Mouse (Mus musculus) brown adipose tissue, adult 24 weeks (tissue): ENCODE measurements around the gene Plcl2. TPM values are rescaled to one million over a fixed set of nuclear protein-coding genes. Genes with fewer than 3 reads are reported as not detected.
A peak's percentile ranks its signal among the peaks of the same experiment; 100 is the strongest.
"Not testable (repeated sequence)": the region's sequence is repeated elsewhere in the genome, so short reads cannot be mapped to it uniquely, and the experiment has no call there.

ENCODE experiments used
- H3K27ac ChIP-seq: fragments of 200-500 bp; replicated peaks from 2 replicates; pipeline ENCODE4 v1.5.1; 2012; ENCODE audit warnings: low read depth, mild to moderate bottlenecking, low read length
- H3K4me1 ChIP-seq: fragments of 200-500 bp; 2 replicates; pipeline ENCODE4 v1.6.1; 2012; ENCODE audit warnings: low read length, mixed read lengths; ENCODE audit not compliant: control insufficient read depth, insufficient read depth, insufficient read length
- H3K4me3 ChIP-seq: fragments of 200-500 bp; 2 replicates; pipeline ENCODE4 v1.5.1; 2012; ENCODE audit warnings: low read depth, mild to moderate bottlenecking, low read length, moderate library complexity; ENCODE audit not compliant: insufficient read depth
- polyA plus RNA-seq: library from polyadenylated mRNA; stranded (reverse); fragments of >200 nt; gene quantifications from 2 replicates; pipeline ENCODE4 v1.2.4, GENCODE M21; 2012; ENCODE audit not compliant: missing spikeins, insufficient read depth, insufficient read length

Plcl2 gene
- polyA plus RNA-seq, 1 experiment: 1.5 TPM

DNA sequence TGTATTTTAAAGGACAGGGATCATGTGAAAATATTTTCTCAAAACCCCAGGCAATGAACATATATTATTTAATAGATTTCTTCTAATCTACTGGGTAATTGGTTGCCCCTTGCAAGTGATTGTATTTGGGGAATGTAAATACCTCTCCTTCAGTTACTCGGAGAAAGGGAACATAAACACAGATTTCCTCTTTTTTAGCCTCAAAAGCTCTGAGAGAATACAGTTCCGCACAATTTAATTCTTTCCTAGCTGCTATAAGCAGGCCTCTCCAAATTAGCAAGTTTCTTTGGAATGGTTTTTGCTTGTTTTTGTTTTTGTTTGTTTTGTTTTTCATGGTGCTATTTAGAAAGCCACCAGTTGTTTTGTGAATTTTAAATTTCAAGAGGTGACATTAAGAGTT lies 1.1 kb downstream of the Plcl2 start:
- H3K27ac ChIP-seq: no peak overlapping the region
- 0 out of 2 replicates have a peak, but pooled peaks cover 2% of the 10 kb centered on the region for H3K4me1 ChIP-seq

DNA sequence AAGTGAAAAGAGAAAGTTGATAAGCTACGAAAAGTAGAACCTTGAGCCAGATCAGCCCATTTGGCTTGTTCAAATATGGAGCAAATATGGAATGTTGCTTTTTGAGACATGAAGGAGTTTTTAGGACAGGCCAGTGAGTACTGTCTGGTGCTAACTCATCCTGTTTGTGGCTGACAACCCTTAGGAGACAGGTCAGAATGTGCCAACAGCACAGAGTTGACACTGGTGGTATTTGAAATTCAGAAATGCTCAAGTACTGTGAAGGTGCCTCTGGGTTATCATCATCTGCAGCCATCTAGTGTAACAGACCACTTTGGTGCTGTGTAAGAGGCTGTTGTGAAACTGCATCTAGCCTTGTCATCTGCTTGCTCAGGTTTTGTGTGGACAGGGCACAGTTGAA lies 1.5 kb downstream of the Plcl2 start:
- 0 out of 2 replicates have a peak, but pooled peaks cover 2% of the 10 kb centered on the region for H3K4me1 ChIP-seq
- H3K27ac ChIP-seq: no peak overlapping the region
- H3K4me3 ChIP-seq: no peak overlapping the region; the same call in 1 of the 2 replicates

More for the DNA sequence above, 1.1 kb downstream of the Plcl2 start:
- peak overlapping the region; percentile 91 for H3K4me3 ChIP-seq

DNA sequence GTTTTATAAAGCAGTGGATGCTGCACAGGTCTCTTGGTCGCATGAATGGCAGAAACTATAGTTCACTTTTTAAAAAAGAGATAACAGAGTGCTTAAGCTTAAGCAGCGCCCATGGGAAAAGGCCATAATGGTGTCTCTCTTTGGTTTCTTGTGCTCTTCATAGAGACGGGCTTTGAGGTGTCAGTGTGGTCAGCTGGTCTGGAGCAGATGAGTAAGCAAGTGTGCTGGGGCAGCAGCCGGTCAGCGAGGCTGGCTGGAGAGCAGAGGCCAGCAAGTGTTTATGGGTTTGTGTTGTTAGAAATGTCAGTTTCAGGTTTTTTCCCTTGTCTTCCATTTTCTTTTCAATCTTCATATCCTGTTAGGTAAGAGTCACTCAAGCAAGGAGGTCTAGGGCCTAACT lies 3.0 kb downstream of the Plcl2 start:
- Histone ChIP-seq H3K27ac (no peak overlapping the region), H3K4me1 (0 out of 2 replicates have a peak, but pooled peaks cover 2% of the 10 kb centered on the region), H3K4me3 (no peak overlapping the region)

DNA sequence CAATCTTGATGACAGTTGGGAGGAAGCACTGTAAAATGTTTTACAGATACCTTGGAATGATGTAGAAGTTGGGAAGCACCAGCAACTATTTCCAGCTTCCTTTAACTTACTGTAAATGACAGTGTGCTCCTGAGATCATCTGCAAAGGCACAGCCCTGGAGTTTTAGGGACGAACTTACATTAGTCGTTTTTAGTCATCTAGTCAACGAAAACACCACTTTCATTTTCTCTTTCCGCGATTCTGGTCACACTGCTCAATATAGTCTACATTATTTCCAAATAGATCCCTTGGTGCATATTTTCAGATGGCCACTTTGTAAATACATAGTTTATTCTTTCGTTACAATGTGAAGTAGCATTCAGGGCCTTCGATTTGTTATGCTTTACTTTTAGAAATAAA lies 3.6 kb downstream of the Plcl2 start:
- H3K4me1 ChIP-seq: 0 out of 2 replicates have a peak, but pooled peaks cover 2% of the 10 kb centered on the region
- H3K27ac ChIP-seq: no peak overlapping the region
- H3K4me3 ChIP-seq: no peak overlapping the region

DNA sequence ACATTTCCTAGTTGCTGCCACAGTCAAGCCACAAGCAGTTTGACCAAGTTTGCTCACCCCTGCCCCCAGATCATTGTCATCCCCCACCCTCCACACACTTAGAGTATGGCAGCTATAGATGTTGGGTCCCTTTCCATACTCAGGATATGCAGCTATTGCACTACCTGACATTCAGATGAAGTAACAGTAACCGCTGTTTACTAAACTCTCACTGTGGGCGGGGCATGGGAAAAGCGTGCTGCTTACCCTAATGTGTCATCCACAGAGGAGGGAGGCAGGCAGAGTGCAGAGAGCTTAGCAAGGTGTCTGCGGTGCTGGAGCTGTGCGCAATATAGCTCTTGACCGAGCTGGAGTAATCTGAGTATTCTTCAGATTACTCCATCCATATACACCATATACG lies 4.2 kb downstream of the Plcl2 start:
- H3K4me1 ChIP-seq: 0 out of 2 replicates have a peak, but pooled peaks cover 2% of the 10 kb centered on the region
- H3K27ac ChIP-seq: no peak overlapping the region

DNA sequence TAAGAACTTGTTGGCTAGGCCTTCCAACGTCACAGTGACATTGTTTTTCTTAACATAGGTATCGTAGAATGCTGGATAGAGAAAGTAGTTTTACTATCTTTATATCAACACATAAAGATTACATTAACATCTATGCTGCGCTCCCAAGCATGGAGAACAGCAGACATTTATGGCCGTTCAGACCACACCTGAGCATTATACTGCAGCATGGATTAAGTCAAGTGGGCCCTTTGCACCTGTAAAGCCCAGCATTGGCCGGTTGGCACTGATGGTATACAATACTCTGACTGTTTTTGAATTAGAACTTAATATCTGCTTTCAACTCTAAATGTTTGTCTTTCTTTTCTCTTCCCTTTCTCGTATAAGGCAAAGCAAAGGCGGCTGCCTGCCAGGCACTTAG lies 4.8 kb downstream of the Plcl2 start:
- H3K4me1 ChIP-seq: 0 out of 2 replicates have a peak, but pooled peaks cover 2% of the 10 kb centered on the region
- H3K27ac ChIP-seq: no peak overlapping the region
- H3K4me3 ChIP-seq: no peak overlapping the region

More for the DNA sequence above, 4.2 kb downstream of the Plcl2 start:
- no peak overlapping the region for H3K4me3 ChIP-seq

DNA sequence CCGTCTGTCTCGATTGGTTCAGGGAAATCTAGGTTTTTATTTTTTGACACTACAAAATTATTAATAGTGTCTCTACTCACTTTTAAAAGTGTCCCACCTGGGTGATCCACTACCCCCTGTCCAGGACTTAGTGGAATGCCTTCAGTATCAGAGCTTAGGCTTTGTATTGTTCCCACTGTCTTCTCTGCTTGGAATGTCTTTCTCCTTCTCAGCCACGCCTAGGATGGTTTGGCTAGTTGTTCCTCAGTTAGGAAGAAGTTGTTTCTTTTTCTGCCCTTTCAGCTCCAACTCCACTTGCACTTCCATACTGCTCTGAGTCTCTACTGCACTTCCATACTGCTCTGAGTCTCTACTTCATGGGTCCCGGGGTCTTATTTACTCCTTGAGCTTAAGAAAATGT lies 6.7 kb downstream of the Plcl2 start:
- Histone ChIP-seq H3K4me3 (no peak overlapping the region), H3K27ac (no peak overlapping the region)

DNA sequence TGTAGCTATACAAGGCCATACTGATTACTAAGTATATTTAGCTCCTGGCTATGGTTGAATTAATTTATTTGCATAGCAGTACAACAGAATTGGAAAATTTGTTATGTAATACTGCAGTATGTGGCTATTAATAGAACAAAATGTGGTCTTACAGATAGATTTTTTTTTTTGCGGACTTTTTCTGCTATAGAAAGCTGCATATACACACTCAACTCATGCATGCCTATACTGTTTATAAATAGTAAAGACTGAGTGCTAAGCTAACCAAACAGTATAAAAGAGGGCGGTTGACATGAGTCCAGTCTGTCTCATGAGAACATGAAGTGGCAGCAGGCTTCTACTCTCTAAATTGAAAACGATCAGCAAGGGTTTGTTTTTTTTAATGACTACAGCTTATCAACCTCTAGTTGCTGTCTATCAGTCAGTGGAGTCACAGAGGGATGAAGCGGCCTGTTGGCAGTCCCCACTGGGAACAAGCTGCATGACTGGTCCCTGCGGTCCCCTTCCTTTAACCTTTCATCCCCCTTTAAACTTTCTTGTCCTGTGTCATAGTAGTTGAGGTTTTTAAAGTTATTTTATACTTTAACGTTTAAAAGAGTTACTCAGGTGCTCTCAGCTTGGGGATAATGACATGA lies 8.7 kb downstream of the Plcl2 start:
- Histone ChIP-seq H3K27ac (no peak overlapping the region), H3K4me1 (0 out of 2 replicates have a peak, but pooled peaks cover 2% of the 10 kb centered on the region)

More for the DNA sequence above, 6.7 kb downstream of the Plcl2 start:
- 0 out of 2 replicates have a peak, but pooled peaks cover 2% of the 10 kb centered on the region for H3K4me1 ChIP-seq

DNA sequence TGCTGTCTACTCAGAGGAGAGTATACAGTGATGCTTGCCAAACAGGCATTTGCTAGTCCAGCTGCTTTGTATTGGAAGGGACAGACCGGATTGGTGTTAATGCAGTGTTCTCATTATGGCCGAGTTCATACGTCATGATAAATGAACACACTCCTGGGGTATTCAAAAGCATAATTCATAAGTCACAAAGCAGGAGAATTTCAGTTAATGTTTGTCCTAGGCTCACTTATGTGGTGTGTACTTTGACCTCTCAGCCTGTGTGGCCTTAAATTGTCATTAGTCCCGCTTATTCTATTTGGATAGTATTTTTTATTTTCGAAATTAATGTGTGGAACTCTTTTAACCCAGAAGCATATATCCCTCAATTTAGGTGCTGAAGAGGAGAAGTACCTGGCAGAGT lies 10.4 kb downstream of the Plcl2 start:
- H3K27ac ChIP-seq: no peak overlapping the region
- H3K4me1 ChIP-seq: no peaks in the 10 kb centered on the region
- no peak overlapping the region for H3K4me3 ChIP-seq

More for the DNA sequence above, 8.7 kb downstream of the Plcl2 start:
- H3K4me3 ChIP-seq: no peak overlapping the region

DNA sequence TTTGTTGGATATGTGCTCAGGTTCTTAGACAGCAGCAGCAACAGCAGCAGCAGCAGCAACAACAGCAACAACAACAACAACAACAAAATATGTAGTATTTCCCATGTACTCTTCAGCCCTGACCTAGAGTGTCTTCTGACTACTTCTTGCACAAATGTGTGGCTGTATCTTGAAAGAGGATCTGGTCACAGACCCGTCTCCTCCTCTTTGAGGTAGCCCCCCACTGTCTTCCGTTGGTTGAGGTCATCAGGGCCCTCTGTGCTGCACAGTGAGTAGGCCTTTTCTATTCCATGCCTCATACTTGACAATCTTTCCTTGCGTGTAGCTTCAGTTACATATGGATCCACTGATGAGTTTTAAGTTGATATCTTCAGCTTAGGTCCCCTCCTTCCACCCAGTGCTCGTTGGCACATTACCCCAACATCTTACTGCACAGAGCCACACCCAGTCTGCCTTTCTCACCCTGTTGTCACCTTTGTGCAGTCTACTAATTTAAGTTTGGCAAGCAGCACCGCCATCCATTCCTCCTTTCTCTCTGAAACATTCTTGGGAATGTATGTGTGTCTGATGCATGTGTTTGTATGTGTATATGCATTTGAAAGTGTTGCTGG lies 13.4 kb downstream of the Plcl2 start:
- no peak overlapping the region for H3K4me3 ChIP-seq
- no peaks in the 10 kb centered on the region for H3K4me1 ChIP-seq
- H3K27ac ChIP-seq: no peak overlapping the region

DNA sequence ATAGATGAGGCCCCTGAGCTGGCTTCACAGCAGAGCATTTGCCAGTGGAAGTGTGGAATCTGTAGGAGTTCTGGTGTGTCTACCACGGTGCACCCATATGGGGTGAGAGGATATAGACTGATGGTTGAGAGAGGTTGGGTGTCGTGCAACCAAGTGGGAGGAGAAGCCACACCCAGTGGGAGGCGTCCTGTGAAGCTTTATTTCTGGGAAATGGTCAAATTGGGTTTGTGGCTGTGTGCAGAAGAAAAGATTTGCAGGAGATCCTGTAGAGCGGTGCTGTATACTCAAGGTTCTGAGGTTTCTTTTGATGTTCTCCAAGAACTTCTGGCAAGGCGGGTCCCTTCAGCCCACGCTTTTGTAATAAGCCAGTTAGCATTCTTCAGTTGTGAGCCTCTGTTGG lies 15.8 kb downstream of the Plcl2 start:
- Histone ChIP-seq H3K4me3 (no peak overlapping the region), H3K4me1 (no peaks in the 10 kb centered on the region), H3K27ac (no peak overlapping the region)

DNA sequence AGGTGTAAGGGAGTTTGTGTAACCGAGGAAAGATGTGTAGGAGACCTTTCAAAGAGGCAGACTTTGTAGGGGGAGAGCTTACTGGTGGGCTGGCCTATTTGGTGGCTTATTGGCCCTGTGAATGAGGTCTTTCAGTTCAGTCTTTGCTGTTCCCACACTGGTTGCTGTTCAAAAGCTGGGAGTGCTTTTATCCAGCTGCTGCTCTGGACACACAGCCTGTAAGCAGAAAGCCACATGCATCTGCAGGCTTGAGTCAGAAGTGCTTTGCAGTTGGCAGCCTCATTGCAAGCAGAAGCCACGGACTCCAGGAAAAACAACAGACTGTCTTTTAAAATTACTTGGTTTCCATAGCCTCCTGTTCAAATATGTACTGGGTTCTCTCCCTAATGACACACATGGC lies 16.6 kb downstream of the Plcl2 start:
- H3K4me3 ChIP-seq: no peak overlapping the region
- no peak overlapping the region for H3K27ac ChIP-seq
- no peaks in the 10 kb centered on the region for H3K4me1 ChIP-seq

DNA sequence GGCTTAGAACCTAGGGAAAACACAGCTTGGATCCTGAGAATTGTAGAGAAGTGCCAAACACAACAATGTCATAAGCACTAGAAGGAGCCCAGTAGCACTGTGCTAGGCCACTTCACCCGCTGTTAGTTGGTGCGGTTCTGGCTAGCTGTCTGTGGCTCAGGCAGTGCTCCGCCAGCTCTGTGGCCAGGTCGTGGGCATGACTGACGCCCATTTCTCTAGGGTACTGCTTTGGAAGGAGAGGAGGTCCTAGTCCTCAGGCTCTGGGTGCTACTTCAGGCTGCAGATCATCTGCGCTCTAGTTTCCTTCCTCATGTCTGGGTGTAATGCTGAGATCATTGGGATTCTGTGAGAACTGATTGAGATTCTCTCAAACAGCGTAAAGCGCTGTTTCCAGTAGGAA lies 20.9 kb downstream of the Plcl2 start:
- Histone ChIP-seq H3K4me1 (no peaks in the 10 kb centered on the region), H3K4me3 (no peak overlapping the region), H3K27ac (no peak overlapping the region)

DNA sequence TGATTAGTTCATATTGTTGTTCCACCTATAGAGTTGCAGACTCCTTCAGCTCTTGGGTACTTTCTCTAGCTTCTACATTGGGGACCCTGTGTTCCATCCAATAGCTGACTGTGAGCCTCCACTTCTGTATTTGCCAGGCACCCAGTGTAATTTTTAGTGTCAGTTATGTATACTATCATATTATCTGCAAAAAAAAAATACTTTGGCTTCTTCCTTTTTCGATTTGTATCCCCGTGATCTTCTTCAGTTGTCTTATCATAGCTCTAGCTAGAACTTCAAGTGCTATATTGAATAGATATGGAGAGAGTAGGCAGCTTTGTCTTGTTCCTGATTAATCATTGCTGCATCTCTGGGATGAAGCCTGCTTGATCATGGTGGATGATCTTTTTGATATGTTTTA lies 25.7 kb downstream of the Plcl2 start:
- not testable (repeated sequence) for H3K27ac ChIP-seq, H3K4me1 ChIP-seq, H3K4me3 ChIP-seq

DNA sequence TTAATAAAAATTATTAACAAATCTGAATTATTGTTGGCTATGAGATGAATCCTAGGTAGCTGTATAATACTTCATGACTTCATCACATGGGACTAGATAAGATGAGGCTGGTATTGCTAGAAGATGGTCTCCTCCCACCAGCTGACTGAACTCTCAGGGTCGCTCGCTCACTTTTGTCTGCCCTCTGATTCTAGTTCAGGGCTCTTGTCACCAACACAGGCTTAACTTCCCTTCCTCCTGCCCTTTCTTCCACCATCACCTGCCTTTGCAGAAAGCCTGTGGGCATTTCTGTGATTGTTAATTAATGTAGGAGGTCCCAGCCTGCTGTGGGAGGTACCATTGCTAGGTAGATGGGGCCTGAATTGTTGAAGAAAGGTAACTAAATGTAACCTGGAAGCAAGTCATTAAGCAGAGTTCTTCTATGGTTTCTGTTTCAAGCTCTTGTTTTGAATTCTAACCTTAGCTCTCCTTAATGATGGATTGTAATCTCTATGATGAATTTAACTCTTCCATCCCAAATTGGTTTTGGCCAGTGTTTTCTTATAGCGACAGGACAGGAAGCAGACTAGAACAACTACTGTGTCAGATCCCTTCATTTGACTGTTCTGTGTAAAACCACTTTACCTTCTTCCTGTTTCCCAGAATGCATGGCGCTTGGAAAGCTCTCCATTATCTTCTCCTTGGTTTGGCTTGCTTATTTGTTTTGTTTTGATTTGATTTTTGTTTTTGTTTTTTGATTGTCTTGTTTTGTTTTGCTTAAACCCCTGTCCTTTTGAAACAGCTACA lies 27.4 kb downstream of the Plcl2 start:
- no peak overlapping the region for H3K4me3 ChIP-seq
- H3K4me1 ChIP-seq: no peaks in the 10 kb centered on the region
- H3K27ac ChIP-seq: no peak overlapping the region
